Mouse (Mus musculus) telencephalon, adult 2 months (tissue): ENCODE data around the gene Lhx1.

Source experiments
- DNase-seq: peaks from one replicate; pipeline ENCODE4 v3.0.0-alpha.2; 2011; ENCODE audit warnings: low read depth, low spot score

Gene Lhx1

GRCm38 (mm10) chr11:84496901-84497300 is 28.4 kb downstream of the Lhx1 start:
- DNase-seq = no peak

GRCm38 (mm10) chr11:84495774-84496173 is 29.6 kb downstream of the Lhx1 start:
- DNase-seq = no peak

GRCm38 (mm10) chr11:84481661-84482060 is 43.7 kb downstream of the Lhx1 start:
- DNase-seq = no peak

GRCm38 (mm10) chr11:84480451-84480850 is 44.9 kb downstream of the Lhx1 start:
- no peak for DNase-seq

GRCm38 (mm10) chr11:84476641-84477040 is 48.7 kb downstream of the Lhx1 start:
- DNase-seq = no peak

- DNase-seq = no peak
Measured at GRCm38 (mm10) chr11:84475991-84476390, 49.3 kb downstream of the Lhx1 start.

- no peak for DNase-seq
Measured at GRCm38 (mm10) chr11:84473093-84473667, 52.2 kb downstream of the Lhx1 start.
